Mouse (Mus musculus): ENCODE data around the gene Scn3a. TPM values are rescaled to one million over a fixed set of nuclear protein-coding genes. Genes with fewer than 3 reads are reported as not detected.

Scn3a gene
- total and polyA plus RNA-seq, 3 experiments = not detected

DNA sequence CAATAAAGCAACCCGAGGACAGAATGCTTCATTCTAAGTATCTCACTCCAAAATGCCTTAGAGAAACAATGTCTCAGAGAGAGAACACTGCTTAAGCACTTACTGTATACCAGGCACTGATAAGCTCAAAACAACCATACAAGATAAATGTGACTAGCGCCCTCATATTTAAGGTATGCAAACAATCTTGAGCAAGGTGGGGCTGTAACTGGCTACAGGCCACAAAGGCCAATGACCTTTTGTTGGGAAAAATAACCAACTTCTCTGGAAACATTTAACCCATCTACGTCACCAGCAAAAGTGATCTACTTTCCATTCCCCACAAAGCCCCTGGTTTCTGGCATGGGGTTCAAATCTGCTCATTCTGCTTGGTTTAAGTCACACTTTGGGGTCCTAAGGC is 14.0 kb downstream of the Scn3a start:
- Histone ChIP-seq H3K27me3 (ENCODE audit: control insufficient read depth in 1 of 2, insufficient read depth in 2 of 2, low read length in 2 of 2) (no peaks in the 10 kb centered on the region), H3K27ac (ENCODE audit: control insufficient read depth, low read depth, low read length) (no peak overlapping the region), H3K9me3 (replicated peaks; ENCODE audit: insufficient read depth, low read length) (no peaks in the 10 kb centered on the region), H3K9ac (ENCODE audit: control insufficient read depth, low read depth, low read length, poor library complexity, severe bottlenecking) (no peak overlapping the region), H3K4me3 (ENCODE audit: control insufficient read depth in 1 of 2, insufficient read depth in 1 of 2, low read depth in 2 of 2, low read length in 2 of 2) (no peak overlapping the region), H3K79me2 (ENCODE audit: control insufficient read depth, insufficient read depth, low read length, poor library complexity) (no peaks in the 10 kb centered on the region), H3K4me1 (ENCODE audit: control insufficient read depth in 1 of 2, insufficient read depth in 2 of 2, low read length in 2 of 2) (no peaks in the 10 kb centered on the region), H3K36me3 (ENCODE audit: control insufficient read depth in 1 of 2, insufficient read depth in 2 of 2, low read length in 2 of 2) (no peaks in the 10 kb centered on the region)
- no peak for DNase-seq (ENCODE audit: low read depth, low spot score)
- TF ChIP-seq USF2 (IDR thresholded peaks at IDR 0.05; ENCODE audit: borderline replicate concordance in 1 of 2, insufficient read depth in 1 of 2, low read depth in 1 of 2, low read length in 2 of 2) = no peak
- TF ChIP-seq ELF1 (IDR thresholded peaks at IDR 0.05; ENCODE audit: low read depth, low read length) = no peak
- no peak for TF ChIP-seq ZMIZ1 (IDR thresholded peaks at IDR 0.05; ENCODE audit: low read depth, low read length)
- no peak for TF ChIP-seq POLR2AphosphoS2 (IDR thresholded peaks at IDR 0.05; ENCODE audit: low read length)

DNA sequence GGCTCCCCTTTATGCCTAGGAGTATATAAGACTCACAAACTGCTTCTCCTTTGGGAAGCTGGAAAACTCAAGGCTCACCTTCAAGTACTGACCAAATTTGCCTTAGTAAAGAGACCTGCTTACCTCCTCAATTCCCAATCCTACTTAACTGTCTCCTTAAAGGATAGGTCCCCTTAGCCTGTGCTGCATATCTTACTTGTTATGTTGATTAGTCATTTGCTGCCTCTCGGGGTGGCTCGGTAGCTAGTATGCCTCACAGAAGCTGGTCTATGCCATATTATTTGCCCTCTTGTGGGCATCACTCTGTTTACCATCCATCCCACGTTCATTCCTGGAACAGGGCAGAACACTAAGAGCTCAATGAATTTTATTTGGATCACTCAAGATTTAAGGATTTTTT is 14.7 kb downstream of the Scn3a start:
- Histone ChIP-seq H3K4me1 (ENCODE audit: control insufficient read depth in 1 of 2, insufficient read depth in 2 of 2, low read length in 2 of 2) (no peaks in the 10 kb centered on the region), H3K79me2 (ENCODE audit: control insufficient read depth, insufficient read depth, low read length, poor library complexity) (no peaks in the 10 kb centered on the region), H3K36me3 (ENCODE audit: control insufficient read depth in 1 of 2, insufficient read depth in 2 of 2, low read length in 2 of 2) (no peaks in the 10 kb centered on the region), H3K4me3 (ENCODE audit: control insufficient read depth in 1 of 2, insufficient read depth in 1 of 2, low read depth in 2 of 2, low read length in 2 of 2) (no peak overlapping the region), H3K9ac (ENCODE audit: control insufficient read depth, low read depth, low read length, poor library complexity, severe bottlenecking) (no peak overlapping the region), H3K27ac (ENCODE audit: control insufficient read depth, low read depth, low read length) (no peak overlapping the region), H3K27me3 (ENCODE audit: control insufficient read depth in 1 of 2, insufficient read depth in 2 of 2, low read length in 2 of 2) (no peaks in the 10 kb centered on the region), H3K9me3 (replicated peaks; ENCODE audit: insufficient read depth, low read length) (no peaks in the 10 kb centered on the region)
- DNase-seq (ENCODE audit: low read depth, low spot score) = no peak
- TF ChIP-seq ZC3H11A (IDR thresholded peaks at IDR 0.05; ENCODE audit: low read depth, low read length) (no peak), MAX (IDR thresholded peaks at IDR 0.05; ENCODE audit: low read length) (no peak), TBP (IDR thresholded peaks at IDR 0.05; ENCODE audit: low read depth, low read length) (no peak), MAFK (IDR thresholded peaks at IDR 0.05; ENCODE audit: borderline replicate concordance, low read depth, low read length) (no peak), ELF1 (IDR thresholded peaks at IDR 0.05; ENCODE audit: low read depth, low read length) (no peak), USF2 (IDR thresholded peaks at IDR 0.05; ENCODE audit: borderline replicate concordance in 1 of 2, insufficient read depth in 1 of 2, low read depth in 1 of 2, low read length in 2 of 2) (no peak), HCFC1 (IDR thresholded peaks at IDR 0.05; ENCODE audit: low read depth, low read length) (no peak), GABPA (IDR thresholded peaks at IDR 0.05; ENCODE audit: low read depth, low read length) (no peak), ZNF384 (IDR thresholded peaks at IDR 0.05; ENCODE audit: low read depth, low read length) (no peak), POLR2AphosphoS2 (IDR thresholded peaks at IDR 0.05; ENCODE audit: low read length) (no peak), SMC3 (IDR thresholded peaks at IDR 0.05; ENCODE audit: low read depth, low read length) (no peak), NELFE (IDR thresholded peaks at IDR 0.05; ENCODE audit: low read depth, low read length) (no peak)

DNA sequence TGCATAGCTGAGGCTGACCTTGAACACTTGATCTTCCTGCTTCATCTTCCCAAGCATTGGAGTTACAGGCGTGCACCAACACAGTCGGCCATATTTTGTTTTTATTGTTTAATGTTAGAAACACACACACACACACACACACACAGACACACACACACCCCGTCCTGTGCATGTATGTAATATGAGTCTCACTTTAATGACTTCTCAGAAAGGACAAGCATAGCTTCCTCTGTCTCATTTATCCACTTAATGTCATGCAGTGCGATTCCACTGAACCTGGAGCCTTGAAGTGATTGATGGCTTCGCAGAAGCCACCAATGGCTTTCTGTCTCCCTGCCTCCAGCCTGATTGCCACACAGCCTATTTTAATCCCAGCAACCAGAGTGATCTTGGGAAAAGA is 15.2 kb downstream of the Scn3a start:
- H3K4me3 ChIP-seq (ENCODE audit: control insufficient read depth in 1 of 2, insufficient read depth in 1 of 2, low read depth in 2 of 2, low read length in 2 of 2) = no peak overlapping the region
- no peaks in the 10 kb centered on the region for H3K36me3 ChIP-seq (ENCODE audit: control insufficient read depth in 1 of 2, insufficient read depth in 2 of 2, low read length in 2 of 2)
- H3K27ac ChIP-seq (ENCODE audit: control insufficient read depth, low read depth, low read length) = no peak overlapping the region
- no peaks in the 10 kb centered on the region for H3K27me3 ChIP-seq (ENCODE audit: control insufficient read depth in 1 of 2, insufficient read depth in 2 of 2, low read length in 2 of 2)
- no peaks in the 10 kb centered on the region for H3K4me1 ChIP-seq (ENCODE audit: control insufficient read depth in 1 of 2, insufficient read depth in 2 of 2, low read length in 2 of 2)
- no peak for DNase-seq (ENCODE audit: low read depth, low spot score)
- no peaks in the 10 kb centered on the region for H3K9me3 ChIP-seq (replicated peaks; ENCODE audit: insufficient read depth, low read length)
- no peak overlapping the region for H3K9ac ChIP-seq (ENCODE audit: control insufficient read depth, low read depth, low read length, poor library complexity, severe bottlenecking)
- no peaks in the 10 kb centered on the region for H3K79me2 ChIP-seq (ENCODE audit: control insufficient read depth, insufficient read depth, low read length, poor library complexity)
- TF ChIP-seq MYB (IDR thresholded peaks at IDR 0.05; ENCODE audit: low read depth, low read length) (no peak), MYC (IDR thresholded peaks at IDR 0.05; ENCODE audit: low read depth, low read length) (no peak), KAT2A (conservative IDR thresholded peaks at IDR 0.05; ENCODE audit: low read depth, low read length) (no peak), MAFK (IDR thresholded peaks at IDR 0.05; ENCODE audit: borderline replicate concordance, low read depth, low read length) (no peak), MAZ (IDR thresholded peaks at IDR 0.05; ENCODE audit: low read depth, low read length) (no peak), MEF2A (IDR thresholded peaks at IDR 0.05; ENCODE audit: extremely low read depth, insufficient replicate concordance, low read depth, low read length, poor library complexity, severe bottlenecking) (no peak), RAD21 (IDR thresholded peaks at IDR 0.05; ENCODE audit: low read depth, low read length) (no peak), CHD2 (IDR thresholded peaks at IDR 0.05; ENCODE audit: low read length) (no peak), GATA1 (IDR thresholded peaks at IDR 0.05; ENCODE audit: low read depth, low read length) (no peak), UBTF (IDR thresholded peaks at IDR 0.05; ENCODE audit: borderline replicate concordance, insufficient read depth, low read depth, low read length) (no peak), NRF1 (IDR thresholded peaks at IDR 0.05; ENCODE audit: insufficient read depth, low read depth, low read length, poor library complexity, severe bottlenecking) (no peak), EP300 (IDR thresholded peaks at IDR 0.05; ENCODE audit: low read depth in 1 of 2, low read length in 2 of 2) (no peak), SMC3 (IDR thresholded peaks at IDR 0.05; ENCODE audit: low read depth, low read length) (no peak), TCF12 (IDR thresholded peaks at IDR 0.05; ENCODE audit: low read depth, low read length) (no peak), CHD1 (IDR thresholded peaks at IDR 0.05; ENCODE audit: low read depth, low read length) (no peak), MAX (IDR thresholded peaks at IDR 0.05; ENCODE audit: low read length) (no peak)
